Mouse (Mus musculus) heart, embryonic 11.5 days (tissue): ENCODE measurements around the gene Emid1. TPM values are rescaled to one million over a fixed set of nuclear protein-coding genes. Genes with fewer than 3 reads are reported as not detected.
A peak's percentile ranks its signal among the peaks of the same experiment; 100 is the strongest.

Source experiments
- ATAC-seq: fragments of 200-750 bp; cut with Nextera tagmentation; replicated peaks from 2 replicates; pipeline ENCODE4 v1.8.0; 2017; ENCODE audit warnings: moderate library complexity; ENCODE audit not compliant: insufficient number of reproducible peaks, low FRiP score, low TSS enrichment
- H3K27ac ChIP-seq: fragments of 300-500 bp; sonication (generic); 2 replicates; pipeline ENCODE4 v1.5.1; 2014; ENCODE audit warnings: mild to moderate bottlenecking, low read depth, low read length
- H3K27me3 ChIP-seq: fragments of 300-500 bp; sonication (generic); 2 replicates; pipeline ENCODE4 v1.6.1; 2014; ENCODE audit warnings: mild to moderate bottlenecking, low read length, mixed read lengths; ENCODE audit not compliant: control insufficient read depth, insufficient read depth
- H3K36me3 ChIP-seq: fragments of 300-500 bp; sonication (generic); 2 replicates; pipeline ENCODE4 v1.6.1; 2014; ENCODE audit warnings: mild to moderate bottlenecking, low read length, moderate library complexity, mixed read lengths; ENCODE audit not compliant: control insufficient read depth, insufficient read depth
- H3K4me1 ChIP-seq: fragments of 300-500 bp; sonication (generic); 2 replicates; pipeline ENCODE4 v1.6.1; 2014; ENCODE audit warnings: low read length; ENCODE audit not compliant: control insufficient read depth, insufficient read depth
- H3K4me2 ChIP-seq: fragments of 300-500 bp; sonication (generic); 2 replicates; pipeline ENCODE4 v1.6.1; 2014; ENCODE audit warnings: mild to moderate bottlenecking, moderate library complexity
- H3K4me3 ChIP-seq: fragments of 300-500 bp; sonication (generic); 2 replicates; pipeline ENCODE4 v1.5.1; 2014; ENCODE audit warnings: low read depth, low read length
- H3K9ac ChIP-seq: fragments of 300-500 bp; sonication (generic); 2 replicates; pipeline ENCODE4 v1.6.1; 2014; ENCODE audit warnings: mild to moderate bottlenecking, low read depth, low read length, moderate library complexity
- H3K9me3 ChIP-seq: fragments of 300-500 bp; sonication (generic); replicated peaks from 2 replicates; pipeline ENCODE4 v1.6.1; 2016; ENCODE audit warnings: low read length; ENCODE audit not compliant: control insufficient read depth
- WGBS: fragments of 180-500 bp; shearing (Covaris S2); extraction: QIAGEN DNeasy Blood & Tissue Kit; methylation state at CpG from one replicate; pipeline ENCODE4 v1.1.7; 2014; ENCODE audit not compliant: insufficient replicate concordance; 5-methylcytosine and 5-hydroxymethylcytosine counted together
- polyA plus RNA-seq: library from polyadenylated mRNA; unstranded; fragments of >200 nt; fragmentation: Nextera tagmentation; extraction: Ambion mirVana; gene quantifications from 2 replicates; pipeline ENCODE4 v1.2.1, GENCODE M21; 2014

Emid1 gene
- polyA plus RNA-seq, 1 experiment from 2014 or later: 6.8 TPM

DNA sequence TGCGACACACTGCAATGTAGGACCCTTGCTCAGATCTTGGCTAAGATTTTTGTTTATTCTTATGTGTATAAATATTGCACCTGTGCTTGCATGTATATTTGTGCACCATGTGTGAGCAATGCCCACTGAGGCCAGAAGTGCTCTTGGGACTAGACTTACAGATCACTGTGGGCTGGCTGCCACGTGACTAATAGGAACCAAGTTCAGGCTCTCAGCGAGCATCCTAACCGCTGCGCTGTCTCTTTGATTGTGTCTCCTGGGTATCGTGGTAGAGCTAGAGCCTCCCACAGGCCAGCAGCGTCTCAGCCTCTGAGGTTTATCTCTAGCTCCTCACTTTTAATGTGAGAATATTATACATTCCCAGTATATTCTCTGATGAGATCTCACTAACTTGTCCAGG, 38.4 kb downstream of the Emid1 start:
- H3K9ac ChIP-seq: no peak overlapping the region
- H3K9me3 ChIP-seq: no peaks in the 10 kb centered on the region
- no peaks in the 10 kb centered on the region for H3K36me3 ChIP-seq
- H3K4me3 ChIP-seq: no peak overlapping the region
- no peak overlapping the region for H3K4me2 ChIP-seq
- no peaks in the 10 kb centered on the region for H3K27me3 ChIP-seq
- peaks cover 8% of the 10 kb centered on the region for H3K4me1 ChIP-seq
- 79% methylated on average over 7 of the region's 7 CpGs for WGBS
- ATAC-seq: no peak
- H3K27ac ChIP-seq: no peak overlapping the region

DNA sequence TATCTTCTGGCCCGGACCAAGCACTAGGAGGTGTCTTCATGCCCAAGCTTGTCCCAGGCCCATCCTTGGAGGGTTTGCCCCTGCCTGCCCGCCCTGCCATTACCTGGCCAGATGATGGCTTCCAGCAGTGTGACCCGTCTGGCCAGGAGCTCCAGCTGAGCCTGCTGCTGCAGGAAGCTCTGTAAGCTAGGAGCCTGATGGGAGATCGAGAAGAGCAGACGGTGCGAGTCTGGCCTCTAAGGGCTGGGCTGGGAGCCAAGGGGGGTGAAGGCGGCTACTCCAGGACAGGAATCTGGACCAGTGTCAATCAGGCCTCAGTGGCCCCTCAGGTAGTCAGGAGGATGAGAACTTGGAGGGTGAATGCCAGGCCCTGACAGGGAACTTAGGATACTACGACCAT, 42.6 kb downstream of the Emid1 start:
- no peaks in the 10 kb centered on the region for H3K9me3 ChIP-seq
- no peak overlapping the region for H3K4me3 ChIP-seq
- H3K4me2 ChIP-seq: no peak overlapping the region
- H3K36me3 ChIP-seq: no peaks in the 10 kb centered on the region
- H3K9ac ChIP-seq: no peak overlapping the region
- 63% methylated on average over 8 of the region's 8 CpGs for WGBS
- no peak for ATAC-seq
- no peak overlapping the region for H3K27ac ChIP-seq
- no peaks in the 10 kb centered on the region for H3K27me3 ChIP-seq
- peaks cover 8% of the 10 kb centered on the region for H3K4me1 ChIP-seq

DNA sequence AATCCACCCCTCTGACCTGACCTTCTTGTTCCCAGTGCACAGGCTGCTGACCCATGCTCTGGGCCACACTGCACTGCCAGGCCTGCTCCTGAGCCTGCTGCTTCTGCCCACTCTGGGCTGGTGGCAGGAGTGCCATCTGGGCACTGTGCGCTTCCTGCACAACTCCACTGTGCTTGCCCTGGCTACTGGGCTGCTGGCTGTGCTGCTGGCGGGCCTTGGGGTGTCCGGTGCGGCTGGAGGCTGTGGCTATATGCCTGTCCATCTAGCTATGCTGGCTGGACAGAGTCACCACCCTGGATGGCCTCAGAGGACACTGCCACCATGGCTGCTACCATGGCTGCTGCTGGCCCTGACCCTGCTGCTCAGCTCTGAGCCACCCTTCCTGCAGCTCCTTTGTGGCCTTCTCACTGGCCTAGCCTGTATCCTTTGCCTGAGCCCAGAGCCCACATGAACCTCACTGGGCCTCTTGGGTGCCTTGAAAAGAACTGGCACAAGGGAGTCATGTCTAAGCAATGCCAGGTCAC, 48.0 kb downstream of the Emid1 start:
- WGBS: 95% methylated on average over 4 of the region's 4 CpGs
- no peak overlapping the region for H3K9ac ChIP-seq
- H3K27ac ChIP-seq: no peak overlapping the region

DNA sequence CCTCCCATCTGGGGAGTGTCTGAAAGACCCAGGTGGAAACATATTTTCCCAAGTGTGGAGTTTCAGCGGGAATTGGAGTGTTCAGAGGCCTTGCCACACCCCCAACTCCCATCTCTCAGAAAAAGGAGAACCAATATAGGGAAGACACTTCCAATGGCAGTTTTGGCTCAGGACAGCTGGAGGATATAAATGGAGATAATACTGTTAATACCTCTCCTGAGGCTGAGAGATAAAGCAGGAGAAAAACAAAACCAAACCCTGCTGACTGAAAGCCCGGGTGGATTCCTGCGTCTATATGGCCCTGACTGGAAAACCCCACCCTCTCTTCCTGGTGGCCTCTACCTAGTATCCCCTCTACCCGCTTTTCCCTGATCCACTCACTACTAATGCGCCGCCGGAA, 49.7 kb downstream of the Emid1 start:
- no peak overlapping the region for H3K4me2 ChIP-seq
- no peaks in the 10 kb centered on the region for H3K9me3 ChIP-seq
- no peaks in the 10 kb centered on the region for H3K27me3 ChIP-seq
- 80% methylated on average over 7 of the region's 7 CpGs for WGBS
- H3K27ac ChIP-seq: no peak overlapping the region
- peaks cover 9% of the 10 kb centered on the region for H3K4me1 ChIP-seq
- H3K4me3 ChIP-seq: no peak overlapping the region
- 0 out of 2 replicates have a peak, but pooled peaks cover 2% of the 10 kb centered on the region for H3K36me3 ChIP-seq
- no peak overlapping the region for H3K9ac ChIP-seq
- no peak for ATAC-seq

More for the DNA sequence above, 48.0 kb downstream of the Emid1 start:
- Histone ChIP-seq H3K27me3 (no peaks in the 10 kb centered on the region), H3K4me2 (no peak overlapping the region), H3K4me3 (no peak overlapping the region), H3K36me3 (0 out of 2 replicates have a peak, but pooled peaks cover 2% of the 10 kb centered on the region), H3K4me1 (peaks cover 7% of the 10 kb centered on the region; the same call in 1 of the 2 replicates), H3K9me3 (no peaks in the 10 kb centered on the region)
- ATAC-seq: no peak

DNA sequence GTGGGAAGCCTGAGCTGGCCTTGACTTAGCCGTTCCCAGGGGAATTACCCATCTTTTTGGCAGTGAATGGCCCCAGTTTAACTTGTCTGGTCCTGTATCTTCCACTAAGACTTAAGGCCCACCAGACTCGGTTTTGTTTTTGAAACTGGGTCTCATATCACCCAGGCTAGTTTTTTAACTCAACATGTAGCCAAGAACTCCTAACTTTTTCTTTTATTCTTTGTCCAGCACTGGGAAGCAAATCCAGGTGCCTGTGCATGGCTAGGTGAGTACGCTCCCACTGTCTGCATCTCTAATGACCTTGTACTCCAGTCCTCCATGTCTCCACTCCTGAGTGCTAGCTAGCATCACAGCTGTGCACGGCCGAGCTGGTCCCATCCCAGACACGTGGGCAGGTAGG, 50.4 kb downstream of the Emid1 start:
- no peak for ATAC-seq
- no peak overlapping the region for H3K4me3 ChIP-seq
- H3K27ac ChIP-seq: no peak overlapping the region
- no peak overlapping the region for H3K9ac ChIP-seq
- H3K4me2 ChIP-seq: no peak overlapping the region
- H3K4me1 ChIP-seq: peaks cover 16% of the 10 kb centered on the region
- 0 out of 2 replicates have a peak, but pooled peaks cover 2% of the 10 kb centered on the region for H3K36me3 ChIP-seq
- H3K9me3 ChIP-seq: no peaks in the 10 kb centered on the region
- no peaks in the 10 kb centered on the region for H3K27me3 ChIP-seq
- 82% methylated on average over 6 of the region's 6 CpGs for WGBS

DNA sequence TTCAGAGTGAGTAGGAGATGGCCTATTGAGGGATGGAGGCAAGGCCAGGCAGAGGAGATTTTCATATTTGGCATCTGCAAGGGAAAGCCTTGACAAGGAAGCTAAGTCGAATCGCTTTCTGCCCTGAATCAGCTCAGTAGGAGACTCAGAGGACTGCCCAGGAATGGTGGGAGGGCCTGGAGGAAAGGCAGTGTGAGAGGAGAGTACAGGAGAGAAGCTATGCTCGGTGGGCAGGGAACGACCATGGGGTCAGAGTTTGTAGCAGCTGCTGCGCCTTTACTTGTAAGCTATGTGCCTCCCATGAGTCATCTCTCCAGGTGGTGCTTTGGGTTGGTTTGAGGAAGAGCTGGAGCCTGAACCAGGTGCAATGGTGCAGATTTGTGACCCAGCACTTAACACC, 51.3 kb downstream of the Emid1 start:
- Histone ChIP-seq H3K4me2 (peak overlapping the region; percentile 94), H3K27ac (no peak overlapping the region), H3K9ac (no peak overlapping the region), H3K36me3 (0 out of 2 replicates have a peak, but pooled peaks cover 2% of the 10 kb centered on the region), H3K4me1 (peaks cover 24% of the 10 kb centered on the region), H3K27me3 (no peaks in the 10 kb centered on the region), H3K9me3 (no peaks in the 10 kb centered on the region), H3K4me3 (no peak overlapping the region)
- ATAC-seq: no peak
- WGBS: 55% methylated on average over 5 of the region's 5 CpGs

DNA sequence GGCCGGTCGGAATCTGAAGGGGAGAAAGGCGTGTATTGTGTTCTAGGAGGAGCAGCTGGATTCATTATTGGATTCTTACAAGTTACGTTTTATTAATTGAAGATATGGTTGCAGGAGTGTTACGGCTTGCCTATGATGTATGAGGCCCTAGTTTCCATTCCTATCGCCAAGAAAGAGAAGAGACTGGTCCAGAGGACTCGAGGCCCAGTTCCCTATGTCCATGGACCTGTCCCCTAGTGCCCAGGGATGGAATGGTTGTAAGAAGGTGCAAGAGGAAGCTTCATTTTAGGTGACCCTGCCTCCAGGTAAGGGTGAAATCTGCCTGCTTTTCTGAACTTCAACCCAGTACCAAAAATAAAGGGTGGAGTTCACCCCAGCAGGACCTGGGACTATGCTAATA, 51.8 kb downstream of the Emid1 start:
- Histone ChIP-seq H3K27me3 (no peaks in the 10 kb centered on the region), H3K36me3 (0 out of 2 replicates have a peak, but pooled peaks cover 2% of the 10 kb centered on the region), H3K4me2 (peak overlapping the region; percentile 94), H3K4me1 (peaks cover 25% of the 10 kb centered on the region), H3K9ac (peak overlapping the region; percentile 99), H3K9me3 (no peaks in the 10 kb centered on the region), H3K27ac (peak overlapping the region; percentile 96), H3K4me3 (peak overlapping the region; percentile 96)
- ATAC-seq: no peak
- WGBS: 4% methylated on average over 7 of the region's 7 CpGs

DNA sequence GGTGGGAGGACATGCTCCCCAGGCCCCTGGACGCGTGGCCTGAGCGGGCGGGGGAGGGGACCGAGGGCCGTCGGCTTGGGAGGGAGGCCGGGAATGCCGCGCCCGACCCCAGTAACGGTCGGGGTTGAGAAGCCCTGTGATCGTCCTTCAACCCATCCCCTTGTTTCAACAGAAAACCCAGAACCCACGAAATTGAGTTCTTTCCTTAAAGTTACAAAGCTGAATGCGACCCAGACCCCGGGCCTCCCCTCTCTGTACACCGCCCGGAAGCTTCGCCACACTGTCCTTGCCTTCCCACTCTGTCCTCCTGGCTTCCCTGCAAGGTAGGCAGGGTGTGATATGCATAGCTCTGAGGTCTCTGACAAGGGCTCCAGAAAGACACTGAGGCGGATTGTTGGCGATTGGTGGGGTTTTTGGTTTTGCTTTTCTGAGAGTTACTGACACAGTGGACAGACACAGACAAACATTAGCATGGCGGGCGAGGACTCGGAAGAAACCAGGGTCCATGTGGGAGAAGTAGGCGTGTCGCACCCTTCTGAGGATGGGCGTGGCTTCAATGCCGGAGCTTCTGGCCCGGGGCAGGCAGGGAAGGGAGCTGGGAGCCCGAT, 52.4 kb downstream of the Emid1 start:
- H3K27ac ChIP-seq: peak overlapping the region; percentile 96
- WGBS: under 1% methylated on average over 31 of the region's 31 CpGs
- H3K9me3 ChIP-seq: no peaks in the 10 kb centered on the region
- peaks cover 25% of the 10 kb centered on the region for H3K4me1 ChIP-seq
- peak; percentile 70 for ATAC-seq
- H3K4me3 ChIP-seq: peak overlapping the region; percentile 96
- H3K27me3 ChIP-seq: no peaks in the 10 kb centered on the region
- 0 out of 2 replicates have a peak, but pooled peaks cover 2% of the 10 kb centered on the region for H3K36me3 ChIP-seq
- peak overlapping the region; percentile 99 for H3K9ac ChIP-seq
- H3K4me2 ChIP-seq: peak overlapping the region; percentile 94
